Mouse (Mus musculus) ES-E14 (cell line): ENCODE results near the gene Gprc5d. TPM values are rescaled to one million over a fixed set of nuclear protein-coding genes. Genes with fewer than 3 reads are reported as not detected.

ENCODE experiments used
- DNase-seq: peaks from one replicate; pipeline ENCODE4 v3.0.0-alpha.2; 2013; ENCODE audit warnings: low read depth, low spot score
- H3K27ac ChIP-seq: 2 replicates; pipeline ENCODE4 v1.5.1; 2012; ENCODE audit warnings: low read depth, mild to moderate bottlenecking, low read length, moderate library complexity, mixed read lengths; ENCODE audit not compliant: poor library complexity, insufficient read depth, severe bottlenecking
- H3K36me3 ChIP-seq: 2 replicates; pipeline ENCODE4 v1.6.1; 2012; ENCODE audit warnings: mild to moderate bottlenecking, low read length, moderate library complexity, mixed read lengths; ENCODE audit not compliant: control insufficient read depth, poor library complexity, insufficient read depth, severe bottlenecking
- H3K4me1 ChIP-seq, 2 experiments: fragments of 150-350 bp in 1 of 2; sonication (generic) in 1 of 2; 2 replicates each; pipeline ENCODE4 v1.6.1; 2012; ENCODE audit warnings: low read length in 2 of 2, mild to moderate bottlenecking in 1 of 2, mixed read lengths in 1 of 2; ENCODE audit not compliant: control insufficient read depth in 2 of 2, insufficient read depth in 2 of 2, poor library complexity in 1 of 2
- H3K4me3 ChIP-seq, 2 experiments: fragments of 150-350 bp in 1 of 2; sonication (generic) in 1 of 2; 2 replicates each; pipeline ENCODE4 v1.5.1; 2012; ENCODE audit warnings: low read length in 2 of 2, low read depth in 1 of 2, mild to moderate bottlenecking in 1 of 2, mixed read lengths in 1 of 2; ENCODE audit not compliant: insufficient read depth in 1 of 2, poor library complexity in 1 of 2, severe bottlenecking in 1 of 2
- H3K9ac ChIP-seq: 2 replicates; pipeline ENCODE4 v1.6.1; 2012; ENCODE audit warnings: low read depth, mild to moderate bottlenecking, low read length, mixed read lengths; ENCODE audit not compliant: poor library complexity, insufficient read depth, severe bottlenecking
- H3K9me3 ChIP-seq: fragments of 150-350 bp; sonication (generic); 2 replicates; pipeline ENCODE4 v1.6.1; 2012; ENCODE audit warnings: low read depth, mild to moderate bottlenecking, low read length; ENCODE audit not compliant: control insufficient read depth, insufficient read depth
- CHD2 ChIP-seq: IDR thresholded peaks from 2 replicates; pipeline ENCODE4 v1.6.1; 2014; ENCODE audit warnings: mild to moderate bottlenecking, low read depth, low read length, inconsistent platforms
- HCFC1 ChIP-seq: IDR thresholded peaks from 2 replicates; pipeline ENCODE4 v1.6.1; 2012; ENCODE audit warnings: low read length, inconsistent platforms, borderline replicate concordance; ENCODE audit not compliant: insufficient read depth
- MAFK ChIP-seq: IDR thresholded peaks from 2 replicates; pipeline ENCODE4 v1.6.1; 2014; ENCODE audit warnings: mild to moderate bottlenecking, low read depth, low read length, inconsistent platforms; ENCODE audit not compliant: insufficient read depth
- ZC3H11A ChIP-seq: IDR thresholded peaks from 2 replicates; pipeline ENCODE4 v1.6.1; 2012; ENCODE audit warnings: low read depth, mild to moderate bottlenecking, inconsistent platforms, low read length, borderline replicate concordance
- ZNF384 ChIP-seq: IDR thresholded peaks from 2 replicates; pipeline ENCODE4 v1.6.1; 2012; ENCODE audit warnings: low read depth, low read length, inconsistent platforms
- in situ Hi-C, 2 experiments: fragments of 600-800 bp; cut with MboI; formaldehyde crosslinking; loops; one replicate each; pipeline ENCODE4 v1.15.1; 2025; ENCODE audit warnings: low sequenced_read_pairs in 2 of 2, inconsistent platforms in 1 of 2; ENCODE audit not compliant: unreplicated experiment in 2 of 2
- total RNA-seq: library from RNA; depleted of rRNA; stranded (reverse); fragments of 300-350 nt; gene quantifications from 2 replicates; pipeline ENCODE4 v1.2.3, GENCODE M21; 2012

Gene Gprc5d
- total RNA-seq, 1 experiment: not detected

DNA sequence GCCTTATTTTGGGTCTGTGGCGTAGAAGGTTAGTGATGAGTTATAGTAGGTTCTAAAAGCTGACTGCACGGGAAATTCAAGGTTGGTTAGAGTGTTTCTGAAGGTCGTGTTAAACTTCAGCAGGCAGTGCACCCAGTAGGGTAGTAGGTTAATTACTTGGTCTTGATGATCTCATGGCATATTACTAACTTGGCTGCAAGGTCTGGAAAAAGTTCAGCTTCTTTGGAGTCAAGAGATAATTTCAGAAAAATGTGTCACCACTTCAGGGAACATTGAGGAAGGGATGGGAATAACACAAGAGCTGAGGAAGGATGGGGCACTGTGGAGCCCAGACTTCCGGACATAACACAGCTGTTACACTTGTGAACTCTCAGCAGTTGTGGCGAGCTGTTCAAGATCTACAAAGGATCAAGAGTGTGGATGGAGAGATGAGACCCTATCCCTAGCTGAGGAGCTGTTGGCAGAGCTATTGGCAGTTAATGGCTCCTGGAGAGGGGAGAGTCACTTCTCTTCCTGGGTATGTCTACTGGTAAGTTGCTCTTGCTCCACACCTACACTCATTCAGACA is 15.3 kb downstream of the Gprc5d start:
- DNase-seq: no peak
- in situ Hi-C loops: no loop called here
- peaks cover 0 to 3% of the 10 kb centered on the region in 2 experiments; a peak in 1 of 4 replicates for H3K4me1 ChIP-seq

DNA sequence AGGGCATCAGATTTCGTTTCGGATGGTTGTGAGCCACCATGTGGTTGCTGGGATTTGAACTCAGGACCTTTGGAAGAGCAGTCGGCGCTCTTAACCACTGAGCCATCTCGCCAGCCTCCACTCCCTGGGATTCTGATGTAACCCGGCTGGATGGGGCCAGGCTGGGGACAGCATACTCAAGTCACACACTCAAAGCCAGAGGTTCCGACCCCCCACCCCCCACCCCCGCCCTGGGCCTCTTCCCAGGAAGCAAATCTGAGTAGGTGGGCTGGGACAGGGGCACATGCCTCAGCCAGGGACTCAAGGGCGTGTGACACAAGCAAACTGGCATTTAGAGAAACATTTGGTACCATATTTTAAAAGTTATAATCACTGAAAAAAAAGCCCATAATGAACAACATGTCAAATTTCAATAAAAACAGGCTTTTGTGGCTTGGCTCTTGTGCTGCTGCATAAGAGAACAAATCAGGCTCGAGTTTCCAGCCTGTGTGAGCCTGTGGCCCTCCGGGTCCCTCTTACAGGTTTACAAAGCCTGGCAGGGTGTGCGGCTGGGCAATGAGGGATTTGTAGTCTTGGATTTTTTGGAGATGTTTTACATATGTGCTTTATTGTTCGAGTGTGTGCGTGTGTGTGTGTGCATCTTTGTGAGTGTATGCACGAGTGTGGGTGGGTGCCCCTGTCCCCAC is 17.2 kb downstream of the Gprc5d start:
- DNase-seq: no peak
- in situ Hi-C loops: no loop called here
- H3K4me3 ChIP-seq: no peak overlapping the region

More for the DNA sequence above, 15.3 kb downstream of the Gprc5d start:
- H3K9me3 ChIP-seq: no peaks in the 10 kb centered on the region
- TF ChIP-seq HCFC1: no peak
- no peak for TF ChIP-seq CHD2
- no peak overlapping the region for H3K9ac ChIP-seq
- no peaks in the 10 kb centered on the region for H3K36me3 ChIP-seq
- no peak overlapping the region for H3K4me3 ChIP-seq
- no peak overlapping the region for H3K27ac ChIP-seq

DNA sequence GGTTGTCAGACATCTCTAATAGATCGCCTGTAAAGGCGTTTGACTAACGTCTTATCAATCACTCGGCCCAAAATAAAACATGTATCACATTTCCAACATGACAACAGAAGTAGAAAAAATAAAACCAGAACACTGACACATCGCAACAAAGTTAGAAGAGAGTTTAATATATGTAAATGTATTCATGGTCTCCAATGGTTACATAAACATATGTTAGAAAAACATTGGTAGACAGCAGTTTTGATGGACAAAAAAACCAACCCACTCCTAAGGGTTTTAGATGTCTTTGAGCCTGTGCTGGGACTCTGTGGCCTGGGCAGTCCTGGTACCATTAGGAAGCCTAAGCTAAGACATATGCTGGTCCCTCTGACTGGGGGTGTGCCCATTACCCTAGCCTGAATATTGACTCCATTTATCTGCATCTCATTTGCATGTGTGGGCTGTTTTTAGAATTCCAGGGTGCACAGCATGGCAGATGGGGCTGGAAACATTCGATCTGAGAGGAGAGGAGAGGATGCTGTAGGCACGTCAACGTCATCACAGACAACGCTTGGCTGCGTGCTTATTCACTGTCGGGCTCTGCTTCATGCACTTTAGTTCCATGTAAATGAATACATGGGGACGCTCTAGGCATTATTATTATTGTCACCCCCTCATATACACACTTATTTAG is 25.1 kb downstream of the Gprc5d start:
- Histone ChIP-seq H3K4me3 (no peak overlapping the region), H3K27ac (no peak overlapping the region), H3K4me1 (no peaks in the 10 kb centered on the region), H3K36me3 (no peaks in the 10 kb centered on the region), H3K9me3 (no peaks in the 10 kb centered on the region), H3K9ac (no peak overlapping the region)
- in situ Hi-C loops: loop anchor here (5.0 to 10.0 kb wide), 2 partner anchors 44 to 312 kb away; no protein-coding TSS in a partner anchor
- no peak for TF ChIP-seq ZC3H11A
- no peak for TF ChIP-seq ZNF384
- TF ChIP-seq MAFK: no peak
- TF ChIP-seq CHD2: no peak
- no peak for TF ChIP-seq HCFC1
- DNase-seq: no peak

More for the DNA sequence above, 17.2 kb downstream of the Gprc5d start:
- TF ChIP-seq CHD2: no peak
- TF ChIP-seq ZNF384: no peak
- TF ChIP-seq MAFK: no peak
- no peak for TF ChIP-seq HCFC1
- no peak for TF ChIP-seq ZC3H11A
- Histone ChIP-seq H3K9ac (no peak overlapping the region), H3K27ac (no peak overlapping the region), H3K4me1 (peaks cover 0 to 3% of the 10 kb centered on the region in 2 experiments; a peak in 1 of 4 replicates), H3K9me3 (no peaks in the 10 kb centered on the region), H3K36me3 (no peaks in the 10 kb centered on the region)

DNA sequence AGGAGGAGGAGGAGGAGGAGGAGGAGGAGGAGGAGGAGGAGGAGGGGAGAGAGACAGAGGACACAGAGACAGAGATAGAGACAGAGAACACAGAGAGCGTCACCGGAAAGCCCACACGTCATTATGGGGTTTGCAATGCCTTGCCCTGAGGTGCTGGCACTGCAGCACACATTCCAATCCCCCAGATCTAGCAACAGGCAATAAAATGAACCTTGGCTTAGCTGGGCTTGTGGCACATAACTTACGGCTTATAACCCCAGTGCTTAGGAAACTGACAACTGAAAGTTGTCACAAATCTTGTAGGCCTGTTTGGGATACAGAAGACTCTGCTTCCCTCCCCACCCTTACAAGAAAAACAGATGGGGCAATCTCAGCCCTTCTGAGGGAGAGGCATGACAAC is 27.4 kb downstream of the Gprc5d start:
- Histone ChIP-seq H3K4me1 (0 out of 4 replicates have a peak, but pooled peaks cover 0 to 2% of the 10 kb centered on the region in 2 experiments), H3K9me3 (no peaks in the 10 kb centered on the region), H3K4me3 (no peak overlapping the region), H3K36me3 (no peaks in the 10 kb centered on the region), H3K9ac (no peak overlapping the region), H3K27ac (no peak overlapping the region)
- in situ Hi-C loops: loop anchor here (5.0 to 10.0 kb wide), 2 partner anchors 47 to 314 kb away; no protein-coding TSS in a partner anchor
- no peak for DNase-seq
- TF ChIP-seq HCFC1 (no peak), ZC3H11A (no peak), MAFK (no peak), CHD2 (no peak), ZNF384 (no peak)
